Mouse (Mus musculus) heart, embryonic 16.5 days (tissue): ENCODE data around the gene Faf2. TPM values are rescaled to one million over a fixed set of nuclear protein-coding genes. Genes with fewer than 3 reads are reported as not detected.

ENCODE experiments used
- ATAC-seq: fragments of 200-750 bp; cut with Nextera tagmentation; replicated peaks from 2 replicates; pipeline ENCODE4 v1.8.0; 2017; ENCODE audit warnings: moderate number of reproducible peaks; ENCODE audit not compliant: insufficient read depth, low FRiP score; ENCODE audit errors: extremely low read depth
- H3K27ac ChIP-seq: fragments of 300-500 bp; sonication (generic); 2 replicates; pipeline ENCODE4 v1.5.1; 2014; ENCODE audit warnings: mild to moderate bottlenecking, low read length, control low read depth, moderate library complexity
- H3K27me3 ChIP-seq: fragments of 300-500 bp; sonication (generic); 2 replicates; pipeline ENCODE4 v1.6.1; 2014; ENCODE audit warnings: low read length, mixed read lengths; ENCODE audit not compliant: control insufficient read depth, insufficient read depth
- H3K36me3 ChIP-seq: fragments of 300-500 bp; sonication (generic); 2 replicates; pipeline ENCODE4 v1.6.1; 2014; ENCODE audit not compliant: control insufficient read depth, insufficient read depth
- H3K4me1 ChIP-seq: fragments of 300-500 bp; sonication (generic); 2 replicates; pipeline ENCODE4 v1.6.1; 2014; ENCODE audit warnings: low read length, mixed read lengths; ENCODE audit not compliant: control insufficient read depth, insufficient read depth
- H3K4me2 ChIP-seq: fragments of 300-500 bp; sonication (generic); 2 replicates; pipeline ENCODE4 v1.6.1; 2014; ENCODE audit warnings: low read depth, mild to moderate bottlenecking, control low read depth, low read length
- H3K4me3 ChIP-seq: fragments of 300-500 bp; sonication (generic); 2 replicates; pipeline ENCODE4 v1.5.1; 2014; ENCODE audit warnings: mild to moderate bottlenecking, control low read depth, low read length
- H3K9ac ChIP-seq: fragments of 300-500 bp; sonication (generic); 2 replicates; pipeline ENCODE4 v1.6.1; 2014; ENCODE audit warnings: low read length, control low read depth
- H3K9me3 ChIP-seq: fragments of 300-500 bp; sonication (generic); replicated peaks from 2 replicates; pipeline ENCODE4 v1.6.1; 2016; ENCODE audit warnings: low read length; ENCODE audit not compliant: control insufficient read depth
- WGBS: fragments of 180-500 bp; shearing (Covaris S2); extraction: QIAGEN DNeasy Blood & Tissue Kit; methylation state at CpG from one replicate; pipeline ENCODE4 v1.1.7; 2014; 5-methylcytosine and 5-hydroxymethylcytosine counted together
- polyA plus RNA-seq: library from polyadenylated mRNA; unstranded; fragments of >200 nt; fragmentation: Nextera tagmentation; extraction: Ambion mirVana; gene quantifications from 2 replicates; pipeline ENCODE4 v1.2.1, GENCODE M21; 2015

Faf2 gene
- polyA plus RNA-seq, 1 experiment from 2014 or later = 42.7 TPM

- no peaks in the 10 kb centered on the region for H3K27me3 ChIP-seq
- peak overlapping the region; percentile 98 for H3K4me2 ChIP-seq
- no peak for ATAC-seq
- H3K4me3 ChIP-seq = no peak overlapping the region; the same call in 1 of the 2 replicates
- peak overlapping the region; percentile 95 for H3K9ac ChIP-seq
- H3K36me3 ChIP-seq = no peaks in the 10 kb centered on the region
- no peak overlapping the region for H3K27ac ChIP-seq
- peaks cover 38% of the 10 kb centered on the region for H3K4me1 ChIP-seq
- H3K9me3 ChIP-seq = no peaks in the 10 kb centered on the region
Measured at GRCm38 (mm10) chr13:54691737-54692136, 70.2 kb downstream of the Faf2 start.

- H3K4me3 ChIP-seq = peak overlapping the region; percentile 97
- H3K36me3 ChIP-seq = no peaks in the 10 kb centered on the region
- WGBS = 7% methylated on average over 21 of the region's 21 CpGs
- H3K4me2 ChIP-seq = peak overlapping the region; percentile 98
- ATAC-seq = no peak
- peak overlapping the region; percentile 93 for H3K27ac ChIP-seq
- no peaks in the 10 kb centered on the region for H3K9me3 ChIP-seq
- H3K9ac ChIP-seq = peak overlapping the region; percentile 95
- peaks cover 38% of the 10 kb centered on the region for H3K4me1 ChIP-seq
- no peaks in the 10 kb centered on the region for H3K27me3 ChIP-seq
Measured at GRCm38 (mm10) chr13:54692711-54693557, 71.3 kb downstream of the Faf2 start.

GRCm38 (mm10) chr13:54693558-54694347 lies 72.2 kb downstream of the Faf2 start, which contains the start of gene Rnf44:
Rnf44 (minus strand) TSS chr13:54693907.
- H3K9ac ChIP-seq = peak within 1 kb of the TSS; percentile 95
- peak within 1 kb of the TSS; percentile 98 for H3K4me2 ChIP-seq
- ATAC-seq = peak; percentile 98
- H3K36me3 ChIP-seq = no peaks in the 10 kb centered on the region
- H3K27ac ChIP-seq = peak within 1 kb of the TSS; percentile 93
- no peaks in the 10 kb centered on the region for H3K27me3 ChIP-seq
- WGBS = under 1% methylated on average over 81 of the region's 92 CpGs
- H3K4me3 ChIP-seq = peak within 1 kb of the TSS; percentile 97
- no peaks in the 10 kb centered on the region for H3K9me3 ChIP-seq
- peaks cover 35% of the 10 kb centered on the region for H3K4me1 ChIP-seq

- WGBS = 15% methylated on average over 26 of the region's 26 CpGs
- no peaks in the 10 kb centered on the region for H3K36me3 ChIP-seq
- peak overlapping the region; percentile 72 for H3K9ac ChIP-seq
- peak; percentile 69 for ATAC-seq
- peak overlapping the region; percentile 56 for H3K4me3 ChIP-seq
- H3K4me2 ChIP-seq = peak overlapping the region; percentile 73
- no peaks in the 10 kb centered on the region for H3K9me3 ChIP-seq
- H3K4me1 ChIP-seq = peaks cover 30% of the 10 kb centered on the region
- H3K27me3 ChIP-seq = no peaks in the 10 kb centered on the region
- H3K27ac ChIP-seq = peak overlapping the region; percentile 93
Measured at GRCm38 (mm10) chr13:54694348-54695060, 72.9 kb downstream of the Faf2 start.

GRCm38 (mm10) chr13:54695479-54696230 lies 74.1 kb downstream of the Faf2 start:
- Histone ChIP-seq H3K4me2 (no peak overlapping the region), H3K9ac (no peak overlapping the region), H3K4me1 (peaks cover 27% of the 10 kb centered on the region), H3K36me3 (no peaks in the 10 kb centered on the region), H3K4me3 (no peak overlapping the region), H3K9me3 (no peaks in the 10 kb centered on the region), H3K27ac (no peak overlapping the region), H3K27me3 (no peaks in the 10 kb centered on the region)
- WGBS = 87% methylated on average over 11 of the region's 11 CpGs
- ATAC-seq = no peak

GRCm38 (mm10) chr13:54701243-54701642 lies 79.7 kb downstream of the Faf2 start, which contains the start of gene Cdhr2:
Cdhr2 (plus strand) TSS chr13:54701461.
- ATAC-seq = no peak

GRCm38 (mm10) chr13:54702507-54702906 lies 80.9 kb downstream of the Faf2 start:
- H3K9ac ChIP-seq = no peak overlapping the region
- H3K4me3 ChIP-seq = no peak overlapping the region
- no peak overlapping the region for H3K4me2 ChIP-seq
- WGBS = 61% methylated on average over 7 of the region's 7 CpGs
- H3K9me3 ChIP-seq = no peaks in the 10 kb centered on the region
- ATAC-seq = no peak
- H3K36me3 ChIP-seq = no peaks in the 10 kb centered on the region
- no peak overlapping the region for H3K27ac ChIP-seq
- no peaks in the 10 kb centered on the region for H3K4me1 ChIP-seq
- H3K27me3 ChIP-seq = peaks cover 5% of the 10 kb centered on the region; the same call in 1 of the 2 replicates

More at GRCm38 (mm10) chr13:54701243-54701642, 79.7 kb downstream of the Faf2 start, which contains the start of gene Cdhr2:
- Histone ChIP-seq H3K9ac (no peak within 1 kb of the TSS), H3K36me3 (no peaks in the 10 kb centered on the region), H3K27me3 (peaks cover 5% of the 10 kb centered on the region; the same call in 1 of the 2 replicates), H3K27ac (no peak within 1 kb of the TSS), H3K4me3 (no peak within 1 kb of the TSS), H3K4me2 (no peak within 1 kb of the TSS), H3K9me3 (no peaks in the 10 kb centered on the region), H3K4me1 (no peaks in the 10 kb centered on the region)
- WGBS = 69% methylated on average over 5 of the region's 5 CpGs

GRCm38 (mm10) chr13:54704890-54705289 lies 83.3 kb downstream of the Faf2 start:
- no peak overlapping the region for H3K27ac ChIP-seq
- H3K4me3 ChIP-seq = no peak overlapping the region
- 37% methylated on average over 6 of the region's 6 CpGs for WGBS
- no peak for ATAC-seq
- no peak overlapping the region for H3K9ac ChIP-seq
- no peak overlapping the region for H3K4me2 ChIP-seq
- H3K4me1 ChIP-seq = no peaks in the 10 kb centered on the region
- H3K36me3 ChIP-seq = no peaks in the 10 kb centered on the region
- H3K27me3 ChIP-seq = peaks cover 5% of the 10 kb centered on the region; the same call in 1 of the 2 replicates
- H3K9me3 ChIP-seq = no peaks in the 10 kb centered on the region
